Mouse (Mus musculus) heart, postnatal 0 days (tissue): ENCODE data around the gene Ctsll3.

Experiments
- CTCF ChIP-seq: IDR thresholded peaks from 2 replicates; pipeline ENCODE4 v1.5.1; 2016; ENCODE audit warnings: antibody characterized with exemption, control low read depth, low read depth
- EP300 ChIP-seq: IDR thresholded peaks from 2 replicates; pipeline ENCODE4 v1.6.1; 2016; ENCODE audit warnings: antibody characterized with exemption, low read depth

GRCm38 (mm10) chr13:60839353-60839902 is 36.8 kb upstream of the Ctsll3 start:
- TF ChIP-seq CTCF (no peak), EP300 (no peak)
